Mouse (Mus musculus) spleen, postnatal 10 days (tissue): ENCODE data around the gene Eri3.

Experiments
- DNase-seq, 2 experiments: peaks; one replicate each; pipeline ENCODE4 v3.0.0; 2021 to 2022; ENCODE audit warnings: low spot score in 2 of 2

The Eri3 gene

DNA sequence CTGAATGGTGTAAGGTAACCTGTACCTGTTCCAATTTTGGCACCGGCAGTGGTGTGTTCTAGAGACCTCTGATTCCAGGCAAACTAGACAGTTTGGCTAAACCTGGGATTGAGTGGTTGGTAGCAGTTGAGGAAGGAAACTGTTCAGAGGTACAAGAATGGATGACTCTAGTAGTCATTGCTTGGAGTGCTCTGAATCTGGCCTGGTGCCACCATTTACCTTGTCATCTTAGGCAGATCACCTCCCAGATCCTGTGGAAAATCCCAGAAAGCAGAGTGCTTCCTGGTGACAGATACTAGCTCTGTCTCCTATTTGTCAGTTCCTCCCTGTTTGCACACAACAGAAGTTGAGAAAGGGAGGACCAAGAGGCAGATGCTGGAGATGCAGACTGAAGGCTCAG is 27.4 kb downstream of the Eri3 start:
- DNase-seq, result no peak

DNA sequence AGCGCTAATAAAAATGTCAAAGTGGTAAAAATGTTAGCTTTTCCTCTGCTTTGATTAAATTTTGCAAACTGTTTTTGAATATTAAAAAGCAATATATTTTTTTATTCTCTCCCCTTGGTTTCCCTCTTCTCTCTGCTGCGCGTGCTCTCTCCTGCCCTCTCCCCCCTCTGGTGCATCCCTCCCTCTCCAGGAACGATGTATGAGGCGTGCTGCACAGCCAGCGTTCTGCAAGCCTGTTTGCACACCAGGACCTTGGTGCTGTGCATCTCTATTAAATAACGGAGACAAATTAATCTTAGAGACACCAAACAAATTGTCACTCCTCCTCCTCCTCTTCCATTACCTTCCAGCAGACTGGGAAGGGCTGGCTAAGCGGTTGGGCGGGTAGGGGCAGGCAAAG is 31.5 kb downstream of the Eri3 start:
- no peak for DNase-seq

GRCm38 (mm10) chr4:117585995-117586394 is 35.8 kb downstream of the Eri3 start:
- no peak for DNase-seq

GRCm38 (mm10) chr4:117587447-117587846 is 37.3 kb downstream of the Eri3 start:
- DNase-seq, result no peak

- no peak for DNase-seq
These were observed 39.0 kb downstream of the Eri3 start for GRCm38 (mm10) chr4:117589081-117589660.

- no peak for DNase-seq
These were observed 40.6 kb downstream of the Eri3 start for GRCm38 (mm10) chr4:117590781-117591180.

GRCm38 (mm10) chr4:117592206-117592605 is 42.0 kb downstream of the Eri3 start:
- DNase-seq, result no peak

DNA sequence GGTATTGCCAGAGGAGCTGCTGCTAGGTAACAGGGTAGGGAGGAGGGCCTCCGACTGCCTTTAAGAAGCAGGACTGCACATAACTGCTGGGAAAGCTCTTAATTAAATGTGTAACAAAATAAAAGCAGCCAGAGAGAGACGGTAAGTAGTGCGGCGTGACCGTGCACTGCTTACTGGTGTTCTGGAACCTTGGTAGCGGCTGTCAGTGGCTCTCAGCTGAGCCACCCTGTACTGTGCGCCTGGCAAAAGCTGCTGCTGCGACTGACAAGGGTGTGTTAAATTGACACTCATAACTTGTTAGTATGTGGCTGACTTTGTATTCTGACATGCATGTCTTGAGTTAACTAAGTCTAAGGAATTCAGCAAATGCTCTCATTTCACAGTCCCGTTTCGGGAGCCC is 45.1 kb downstream of the Eri3 start:
- no peak for DNase-seq

DNA sequence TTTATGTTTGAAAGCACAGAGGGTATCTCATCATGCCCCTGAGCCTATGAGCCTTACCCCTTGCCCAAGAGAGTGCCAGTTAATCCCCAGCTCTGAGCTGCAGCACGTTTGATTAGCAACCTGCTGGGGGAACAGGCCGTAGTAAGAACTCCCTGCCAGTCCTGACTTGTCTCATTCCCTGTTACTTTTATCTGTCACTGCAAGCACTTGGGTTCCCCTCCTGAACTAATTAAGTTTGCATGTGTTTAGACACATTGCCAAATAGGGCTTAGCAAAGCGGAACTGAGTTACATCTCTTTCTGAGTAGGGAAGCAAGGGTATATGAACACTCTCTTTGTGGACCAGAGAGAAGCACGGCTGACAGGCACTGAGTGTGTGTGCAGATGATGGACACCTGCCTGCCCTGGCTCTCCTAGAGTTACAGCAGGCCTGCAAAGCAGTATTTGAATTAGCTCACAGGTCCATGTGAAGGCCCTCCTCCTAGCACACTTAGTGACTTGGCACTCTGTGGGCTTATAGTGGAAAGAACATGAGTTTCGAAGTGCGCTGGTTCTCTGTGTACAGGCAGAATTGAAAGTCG is 49.9 kb downstream of the Eri3 start:
- DNase-seq, result no peak

DNA sequence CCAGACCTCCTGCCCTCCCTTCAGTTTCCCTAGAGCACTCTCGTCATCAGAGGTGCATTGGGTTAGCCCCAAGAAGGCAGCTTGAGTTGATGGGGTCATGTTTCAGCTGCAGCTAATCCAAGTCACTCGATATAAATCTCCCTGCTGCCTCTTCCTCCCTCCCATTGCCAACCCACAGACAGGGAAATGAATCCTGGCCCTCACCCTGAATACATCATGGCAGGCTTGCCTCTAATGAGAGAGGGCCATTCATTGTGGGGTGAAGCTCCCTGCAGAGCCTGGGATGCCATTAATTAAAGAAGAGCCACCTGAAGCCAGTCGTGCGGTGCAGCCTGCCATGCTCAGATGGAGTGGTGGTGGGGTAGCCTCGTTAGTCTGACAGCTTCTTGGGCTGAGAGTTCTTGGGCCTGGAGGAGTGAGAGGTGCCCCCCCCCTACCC is 51.2 kb downstream of the Eri3 start:
- no peak for DNase-seq

- no peak for DNase-seq
These were observed 55.2 kb downstream of the Eri3 start for GRCm38 (mm10) chr4:117605099-117605953.

DNA sequence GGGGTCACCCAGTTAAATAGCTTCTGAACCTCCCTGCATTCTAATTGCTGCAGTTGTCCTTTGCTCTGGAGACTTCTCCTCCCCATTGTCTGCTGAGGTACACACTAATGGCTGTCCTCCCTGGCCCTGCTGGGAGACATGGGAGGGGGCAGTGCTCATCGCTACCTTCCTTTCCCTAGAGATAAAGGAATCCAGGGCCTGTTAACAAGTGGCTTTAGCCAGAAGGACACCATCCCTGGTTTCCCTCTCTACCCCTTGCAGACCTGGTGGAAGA is 55.7 kb downstream of the Eri3 start:
- no peak for DNase-seq

DNA sequence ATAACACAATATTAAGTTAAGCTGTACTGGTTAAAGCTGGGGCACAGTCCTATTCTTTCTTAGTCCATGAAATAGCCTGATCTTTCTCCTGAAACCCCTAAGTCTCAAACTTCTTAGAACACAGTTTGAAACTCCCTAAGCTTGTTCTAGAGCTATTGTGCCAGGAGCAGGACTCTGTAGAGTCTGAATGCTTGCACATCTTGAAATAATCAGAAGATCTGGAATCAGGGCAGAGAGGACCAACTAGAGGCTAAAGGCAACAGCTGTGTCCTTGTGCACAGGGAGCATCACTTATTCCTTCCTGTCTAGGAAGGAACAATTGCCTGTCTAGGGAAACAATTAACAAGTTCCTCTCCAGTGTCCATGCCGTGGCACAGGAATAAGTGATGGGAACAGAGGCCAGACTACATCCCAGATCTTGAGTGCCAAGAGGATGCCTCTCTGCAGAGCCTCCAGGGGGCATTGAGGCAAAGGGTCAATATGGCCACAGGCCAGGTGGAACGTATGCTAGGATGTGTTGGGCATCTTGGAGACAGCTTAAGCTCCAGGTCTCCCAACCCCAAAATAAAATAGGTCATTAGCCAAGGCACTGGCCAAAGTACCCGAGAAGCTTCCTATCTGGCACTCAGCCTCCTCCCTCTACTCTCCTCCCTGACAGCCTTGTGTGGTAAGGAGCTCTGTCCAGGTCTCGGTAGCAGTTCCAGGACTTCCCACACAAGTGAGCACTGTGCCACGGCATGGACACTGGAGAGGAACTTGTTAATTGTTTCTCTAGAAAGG is 56.9 kb downstream of the Eri3 start:
- DNase-seq, result no peak

- no peak for DNase-seq
These were observed 58.1 kb downstream of the Eri3 start for GRCm38 (mm10) chr4:117608265-117608664.

DNA sequence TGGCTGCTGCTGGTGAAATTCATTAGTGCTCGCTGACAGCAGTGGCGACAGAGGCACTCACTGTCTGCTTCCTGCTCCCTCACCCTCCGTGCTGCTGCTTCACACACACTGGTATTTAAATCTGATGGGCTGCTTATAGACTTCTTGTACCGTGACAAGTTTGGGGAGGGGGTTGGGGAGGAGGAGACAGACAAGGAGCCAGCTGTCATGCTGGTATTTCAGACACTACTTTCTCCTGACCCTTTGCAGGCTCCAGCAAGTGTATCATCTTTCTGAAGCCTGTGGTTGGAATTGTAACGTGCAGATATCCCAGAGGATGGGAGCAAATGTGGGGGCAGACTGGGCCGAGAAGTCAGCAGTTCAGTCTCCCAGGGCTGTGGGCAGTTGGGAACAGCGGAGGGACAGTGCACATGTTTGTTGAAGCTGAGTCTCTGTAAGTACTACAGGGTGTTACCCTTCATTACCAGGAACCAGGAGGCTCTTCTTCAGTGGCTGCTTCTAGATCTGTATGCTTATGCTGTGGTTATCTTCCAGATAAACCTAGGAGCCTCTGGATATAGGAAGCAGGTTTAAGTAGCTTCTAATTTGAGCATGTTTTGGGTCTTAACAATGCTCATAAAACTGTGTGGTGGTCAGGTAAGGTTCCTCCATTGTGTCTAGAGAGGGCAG is 59.3 kb downstream of the Eri3 start:
- DNase-seq, result no peak

GRCm38 (mm10) chr4:117611385-117611784 is 61.2 kb downstream of the Eri3 start:
- no peak for DNase-seq

- DNase-seq, result no peak
These were observed 61.6 kb downstream of the Eri3 start for GRCm38 (mm10) chr4:117611814-117612213.

GRCm38 (mm10) chr4:117612713-117613112 is 62.5 kb downstream of the Eri3 start:
- DNase-seq, result no peak

- DNase-seq, result no peak
These were observed 63.1 kb downstream of the Eri3 start for GRCm38 (mm10) chr4:117613153-117613773.

DNA sequence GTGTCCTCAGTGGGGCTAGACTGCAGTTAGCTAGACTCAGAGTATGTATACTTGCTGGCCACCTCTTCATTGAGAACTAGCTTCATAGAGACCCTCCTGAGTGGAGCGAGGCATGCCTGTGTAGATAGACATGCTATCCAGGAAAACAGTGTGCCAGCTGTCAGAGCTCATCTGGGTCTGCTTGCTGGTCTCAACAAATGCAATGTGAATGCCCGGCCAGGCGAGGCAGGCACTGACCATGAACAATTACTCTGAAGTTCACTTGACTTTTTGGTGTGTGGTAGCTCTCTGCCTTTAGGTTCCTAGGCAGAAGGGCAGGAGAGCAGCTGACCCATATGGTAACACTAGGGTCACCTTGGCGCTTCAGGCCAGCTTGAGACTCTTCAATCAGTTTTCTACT is 66.4 kb downstream of the Eri3 start:
- DNase-seq, result no peak

DNA sequence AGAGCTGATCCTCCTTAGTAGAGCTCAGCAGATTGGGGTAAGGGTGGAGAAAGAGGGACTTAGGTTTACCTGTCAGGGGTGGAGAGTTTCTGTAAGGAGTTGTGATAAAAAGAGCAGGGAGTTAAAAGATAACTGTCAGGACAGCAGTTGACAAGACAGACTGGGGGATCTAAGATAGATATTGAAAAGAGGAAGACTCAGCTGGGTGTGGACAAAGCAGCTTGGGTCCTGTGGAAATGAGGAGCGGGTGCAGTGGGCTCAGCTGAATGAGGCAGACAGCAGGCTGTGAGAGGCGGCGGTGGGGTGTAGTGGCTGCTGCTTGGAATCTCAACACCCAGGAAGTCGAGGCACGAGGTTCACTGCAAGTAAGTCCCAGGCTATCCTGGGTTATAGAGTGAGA is 72.1 kb downstream of the Eri3 start:
- no peak for DNase-seq

- no peak for DNase-seq
These were observed 72.9 kb downstream of the Eri3 start for GRCm38 (mm10) chr4:117623025-117623424.
